In genomic region chr14:26450036-26450800, GRCm38 (mm10) we compare ENCODE assay signal across 10 mouse cellular contexts.
A peak's percentile ranks its signal among the peaks of the same experiment; 100 is the strongest.
DNase-seq lines count a peak whose midpoint lies in the region; ATAC-seq and TF ChIP-seq lines count a peak whose summit lies in the region.
"Had no signal": no experiment of that assay in that cellular context is flagged by ENCODE, and none has a peak within 500 bp of the region (broad histone marks: within the 10 kb centered on the region; RNA-seq: fewer than 3 reads in every experiment).

No protein-coding gene starts in this region.

- peak overlapping the region; percentile 61 for H3K4me2 ChIP-seq in heart, embryonic 12.5 days
- 0 out of 2 replicates have a peak overlapping the region, but pooled peaks have one; percentile 7 for H3K4me2 ChIP-seq in midbrain, embryonic 14.5 days (ENCODE audit: low read length)
- H3K4me2 ChIP-seq: liver, embryonic 15.5 days had no signal

- no peaks in the 10 kb centered on the region for H3K27me3 ChIP-seq in heart, embryonic 12.5 days (replicated peaks)
- H3K27me3 ChIP-seq in midbrain, embryonic 14.5 days (ENCODE audit: control insufficient read depth, insufficient read depth, low read length) = no peaks in the 10 kb centered on the region
- H3K27me3 ChIP-seq: liver, embryonic 15.5 days; Patski had no signal

- H3K9ac ChIP-seq in heart, embryonic 12.5 days = peak overlapping the region; percentile 39
- no peak overlapping the region for H3K9ac ChIP-seq in midbrain, embryonic 14.5 days (replicated peaks; ENCODE audit: low read length)
- H3K9ac ChIP-seq: liver, embryonic 15.5 days had no signal

- 29% methylated on average over 16 of the region's 16 CpGs for WGBS in heart, embryonic 12.5 days
- 13% methylated on average over 16 of the region's 16 CpGs for WGBS in midbrain, embryonic 14.5 days

- no peak for DNase-seq in layer of hippocampus, adult 2 months (ENCODE audit: low spot score in 2 of 2)
- no peak for DNase-seq in layer of hippocampus, adult 18-20 months (ENCODE audit: low spot score in 2 of 2)
- peak; percentile 68 for DNase-seq in adrenal gland, postnatal 14 days
- DNase-seq in midbrain, embryonic 14.5 days = peak; percentile 21
- no peak for DNase-seq in adipocyte (ENCODE audit: low spot score)
- DNase-seq in layer of hippocampus, postnatal 36 days = no peak

- H3K27ac ChIP-seq in layer of hippocampus, adult 2 months = peak overlapping the region; percentile 64
- H3K27ac ChIP-seq in heart, embryonic 12.5 days (ENCODE audit: poor library complexity, severe bottlenecking) = no peak overlapping the region
- no peak overlapping the region for H3K27ac ChIP-seq in midbrain, embryonic 14.5 days (replicated peaks; ENCODE audit: low read depth, low read length)
- H3K27ac ChIP-seq: liver, embryonic 15.5 days had no signal

- no peaks in the 10 kb centered on the region for H3K36me3 ChIP-seq in heart, embryonic 12.5 days
- H3K36me3 ChIP-seq in midbrain, embryonic 14.5 days (ENCODE audit: control insufficient read depth, insufficient read depth, low read length) = no peaks in the 10 kb centered on the region

- no peak for TF ChIP-seq CTCF in layer of hippocampus, adult 2 months (conservative IDR thresholded peaks at IDR 0.05)

- H3K4me1 ChIP-seq in heart, embryonic 12.5 days (replicated peaks) = peaks cover 27% of the 10 kb centered on the region
- H3K4me1 ChIP-seq in midbrain, embryonic 14.5 days (ENCODE audit: control insufficient read depth, insufficient read depth, low read length) = no peaks in the 10 kb centered on the region

- H3K4me3 ChIP-seq in layer of hippocampus, adult 2 months = peak overlapping the region; percentile 27; the same call in 1 of the 2 replicates
- peak overlapping the region; percentile 13; the same call in 1 of the 2 replicates for H3K4me3 ChIP-seq in heart, embryonic 12.5 days
- no peak overlapping the region for H3K4me3 ChIP-seq in midbrain, embryonic 14.5 days (replicated peaks; ENCODE audit: low read depth, low read length)
- H3K4me3 ChIP-seq: liver, embryonic 15.5 days had no signal

- ATAC-seq in heart, embryonic 12.5 days (ENCODE audit: insufficient number of reproducible peaks, low FRiP score) = no peak; the same call in 1 of the 2 replicates
- ATAC-seq in midbrain, embryonic 14.5 days (ENCODE audit: low FRiP score, low TSS enrichment) = no peak
- ATAC-seq in monocyte, adult 5-6 weeks (replicated peaks; ENCODE audit: insufficient number of reproducible peaks, low FRiP score, low TSS enrichment, poor library complexity, severe bottlenecking) = no peak
- ATAC-seq: Patski had no signal

- no peaks in the 10 kb centered on the region for H3K9me3 ChIP-seq in heart, embryonic 12.5 days (replicated peaks)
- no peaks in the 10 kb centered on the region for H3K9me3 ChIP-seq in midbrain, embryonic 14.5 days (ENCODE audit: control insufficient read depth, low read length)
- H3K9me3 ChIP-seq: liver, embryonic 15.5 days had no signal

Comparison
In these comparisons a context has a peak if more than half of its experiments do, and no peak if none do; other contexts are left out.
1. DNase-seq: peak in adrenal gland, postnatal 14 days (single experiment) and midbrain, embryonic 14.5 days (single experiment); none in layer of hippocampus, adult 2 months (0 of 2), layer of hippocampus, adult 18-20 months (0 of 2), adipocyte (single experiment) and layer of hippocampus, postnatal 36 days (0 of 2).